Mouse (Mus musculus) lung, postnatal 4 days (tissue): ENCODE data around the gene Klf6.
A peak's percentile ranks its signal among the peaks of the same experiment; 100 is the strongest.

Experiments
- DNase-seq, 2 experiments: peaks; one replicate each; pipeline ENCODE4 v3.0.0; 2021

Klf6 gene

GRCm38 (mm10) chr13:5863408-5863891 lies 2.2 kb downstream of the Klf6 start:
- DNase-seq = peak in 1 of 2 experiments; percentile 55

- DNase-seq = no peak
Measured at GRCm38 (mm10) chr13:5864265-5865097, 3.2 kb downstream of the Klf6 start.

- no peak for DNase-seq
Measured at GRCm38 (mm10) chr13:5865098-5865415, 3.8 kb downstream of the Klf6 start.

- DNase-seq = no peak
Measured at GRCm38 (mm10) chr13:5866091-5866490, 4.8 kb downstream of the Klf6 start.

- no peak for DNase-seq
Measured at GRCm38 (mm10) chr13:5866532-5866931, 5.2 kb downstream of the Klf6 start.

- DNase-seq = no peak
Measured at GRCm38 (mm10) chr13:5868376-5868775, 7.1 kb downstream of the Klf6 start.

- no peak for DNase-seq
Measured at GRCm38 (mm10) chr13:5869433-5869832, 8.2 kb downstream of the Klf6 start.

GRCm38 (mm10) chr13:5869842-5870241 lies 8.6 kb downstream of the Klf6 start:
- peak; percentile 63 to 71 for DNase-seq

GRCm38 (mm10) chr13:5870382-5871272 lies 9.3 kb downstream of the Klf6 start:
- DNase-seq = peak; percentile 72

- DNase-seq = no peak
Measured at GRCm38 (mm10) chr13:5871414-5871813, 10.1 kb downstream of the Klf6 start.

GRCm38 (mm10) chr13:5873681-5874080 lies 12.4 kb downstream of the Klf6 start:
- no peak for DNase-seq

GRCm38 (mm10) chr13:5875478-5875877 lies 14.2 kb downstream of the Klf6 start:
- DNase-seq = no peak

GRCm38 (mm10) chr13:5878748-5879147 lies 17.5 kb downstream of the Klf6 start:
- DNase-seq = no peak

- DNase-seq = no peak
Measured at GRCm38 (mm10) chr13:5886810-5887209, 25.5 kb downstream of the Klf6 start.

GRCm38 (mm10) chr13:5888164-5888563 lies 26.9 kb downstream of the Klf6 start:
- DNase-seq = peak in 1 of 2 experiments; percentile 19

GRCm38 (mm10) chr13:5888731-5889130 lies 27.4 kb downstream of the Klf6 start:
- no peak for DNase-seq

GRCm38 (mm10) chr13:5890035-5890434 lies 28.8 kb downstream of the Klf6 start:
- DNase-seq = no peak

GRCm38 (mm10) chr13:5892684-5893447 lies 31.6 kb downstream of the Klf6 start:
- no peak for DNase-seq

GRCm38 (mm10) chr13:5894910-5895309 lies 33.6 kb downstream of the Klf6 start:
- no peak for DNase-seq

GRCm38 (mm10) chr13:5895851-5896250 lies 34.6 kb downstream of the Klf6 start:
- no peak for DNase-seq

- DNase-seq = no peak
Measured at GRCm38 (mm10) chr13:5897176-5897959, 36.1 kb downstream of the Klf6 start.

- no peak for DNase-seq
Measured at GRCm38 (mm10) chr13:5899021-5899420, 37.7 kb downstream of the Klf6 start.
